Mouse (Mus musculus): Measurements from ENCODE around the gene Kif21a.

The Kif21a gene

GRCm38 (mm10) chr15:91049496-91050441, at the start of gene Kif21a:
Gene Kif21a, minus strand, starts transcription at chr15:91049948.
- peak; percentile 88 for DNase-seq

- DNase-seq = no peak
Measured at GRCm38 (mm10) chr15:91096606-91097005, 46.9 kb upstream of the Kif21a start.

GRCm38 (mm10) chr15:91089427-91089826, 39.7 kb upstream of the Kif21a start:
- no peak for DNase-seq

- DNase-seq = no peak
Measured at GRCm38 (mm10) chr15:91088071-91088470, 38.3 kb upstream of the Kif21a start.

GRCm38 (mm10) chr15:91077457-91078410, 28.0 kb upstream of the Kif21a start:
- DNase-seq = no peak

- DNase-seq = no peak
Measured at GRCm38 (mm10) chr15:91072440-91072839, 22.7 kb upstream of the Kif21a start.

GRCm38 (mm10) chr15:91064310-91064826, 14.6 kb upstream of the Kif21a start:
- no peak for DNase-seq

GRCm38 (mm10) chr15:91063845-91064244, 14.1 kb upstream of the Kif21a start:
- peak; percentile 6 for DNase-seq

- no peak for DNase-seq
Measured at GRCm38 (mm10) chr15:91056866-91057342, 7.2 kb upstream of the Kif21a start.

GRCm38 (mm10) chr15:91056176-91056865, 6.6 kb upstream of the Kif21a start:
- DNase-seq = peak; percentile 17

- DNase-seq = no peak
Measured at GRCm38 (mm10) chr15:91048951-91049495, 725 bp downstream of the Kif21a start.

- no peak for DNase-seq
Measured at GRCm38 (mm10) chr15:91047627-91048026, 2.1 kb downstream of the Kif21a start.

GRCm38 (mm10) chr15:91046506-91046905, 3.2 kb downstream of the Kif21a start:
- DNase-seq = peak; percentile 53

GRCm38 (mm10) chr15:91043263-91043662, 6.5 kb downstream of the Kif21a start:
- DNase-seq = no peak

GRCm38 (mm10) chr15:91038860-91039259, 10.9 kb downstream of the Kif21a start:
- no peak for DNase-seq

GRCm38 (mm10) chr15:91034090-91034489, 15.7 kb downstream of the Kif21a start:
- DNase-seq = no peak

- DNase-seq = no peak
Measured at GRCm38 (mm10) chr15:91033529-91033928, 16.2 kb downstream of the Kif21a start.

- DNase-seq = no peak
Measured at GRCm38 (mm10) chr15:91028962-91029361, 20.8 kb downstream of the Kif21a start.

GRCm38 (mm10) chr15:91028494-91028893, 21.3 kb downstream of the Kif21a start:
- DNase-seq = no peak

- DNase-seq = no peak
Measured at GRCm38 (mm10) chr15:91022276-91022675, 27.5 kb downstream of the Kif21a start.

- no peak for DNase-seq
Measured at GRCm38 (mm10) chr15:91018861-91019187, 30.9 kb downstream of the Kif21a start.
